Mouse (Mus musculus) left cerebral cortex, postnatal 36 days (tissue): ENCODE data around the gene Myo18a. TPM values are rescaled to one million over a fixed set of nuclear protein-coding genes. Genes with fewer than 3 reads are reported as not detected.

ENCODE experiments used
- DNase-seq, 2 experiments: peaks; one replicate each; pipeline ENCODE4 v3.0.0; 2021 to 2022; ENCODE audit warnings: low spot score in 2 of 2, mixed read lengths in 1 of 2
- intact Hi-C: fragments of 180-260 bp; cut with DNase I; formaldehyde crosslinking; loops from one replicate; pipeline ENCODE4 v1.15.1; 2025
- total RNA-seq, 2 experiments: library from RNA; stranded (reverse); gene quantifications; 2 replicates each; pipeline ENCODE4 v1.2.3; 2021

The Myo18a gene
- total RNA-seq, 2 experiments from 2014 or later = 141 to 180 TPM

- intact Hi-C loops = no loop called here
Measured at GRCm38 (mm10) chr11:77766351-77767001, 3.4 kb downstream of the Myo18a start.

GRCm38 (mm10) chr11:77769496-77769895 lies 6.5 kb downstream of the Myo18a start:
- intact Hi-C loops = no loop called here
- DNase-seq = no peak

More at GRCm38 (mm10) chr11:77766351-77767001, 3.4 kb downstream of the Myo18a start:
- DNase-seq = peak; percentile 57 to 69

- DNase-seq = no peak
- intact Hi-C loops = no loop called here
Measured at GRCm38 (mm10) chr11:77770346-77770745, 7.3 kb downstream of the Myo18a start.

- intact Hi-C loops = no loop called here
- DNase-seq = no peak
Measured at GRCm38 (mm10) chr11:77771879-77772713, 9.1 kb downstream of the Myo18a start.

GRCm38 (mm10) chr11:77775701-77776400 lies 12.8 kb downstream of the Myo18a start:
- no peak for DNase-seq
- intact Hi-C loops = no loop called here

GRCm38 (mm10) chr11:77777436-77777835 lies 14.4 kb downstream of the Myo18a start:
- no peak for DNase-seq
- intact Hi-C loops = no loop called here

GRCm38 (mm10) chr11:77777937-77778336 lies 14.9 kb downstream of the Myo18a start:
- intact Hi-C loops = no loop called here

GRCm38 (mm10) chr11:77779240-77779639 lies 16.2 kb downstream of the Myo18a start:
- intact Hi-C loops = no loop called here
- DNase-seq = no peak

More at GRCm38 (mm10) chr11:77777937-77778336, 14.9 kb downstream of the Myo18a start:
- DNase-seq = no peak

- intact Hi-C loops = no loop called here
- no peak for DNase-seq
Measured at GRCm38 (mm10) chr11:77781088-77781487, 18.0 kb downstream of the Myo18a start.

- no peak for DNase-seq
- intact Hi-C loops = no loop called here
Measured at GRCm38 (mm10) chr11:77782104-77782815, 19.2 kb downstream of the Myo18a start.

GRCm38 (mm10) chr11:77783211-77783746 lies 20.2 kb downstream of the Myo18a start:
- intact Hi-C loops = no loop called here
- no peak for DNase-seq

- intact Hi-C loops = no loop called here
- DNase-seq = peak in 1 of 2 experiments; percentile 30
Measured at GRCm38 (mm10) chr11:77783747-77784646, 21.0 kb downstream of the Myo18a start.

GRCm38 (mm10) chr11:77784894-77785293 lies 21.8 kb downstream of the Myo18a start:
- intact Hi-C loops = no loop called here
- DNase-seq = no peak

- intact Hi-C loops = no loop called here
- DNase-seq = no peak
Measured at GRCm38 (mm10) chr11:77785396-77785767, 22.3 kb downstream of the Myo18a start.

- intact Hi-C loops = no loop called here
- DNase-seq = peak in 1 of 2 experiments; percentile 29
Measured at GRCm38 (mm10) chr11:77785768-77786561, 22.9 kb downstream of the Myo18a start.

- intact Hi-C loops = no loop called here
- no peak for DNase-seq
Measured at GRCm38 (mm10) chr11:77787707-77788106, 24.7 kb downstream of the Myo18a start, which contains the start of gene Gm10277. Gene Gm10277, minus strand, starts transcription at chr11:77787747.

- no peak for DNase-seq
- intact Hi-C loops = no loop called here
Measured at GRCm38 (mm10) chr11:77789512-77789911, 26.5 kb downstream of the Myo18a start.

- intact Hi-C loops = no loop called here
- DNase-seq = no peak
Measured at GRCm38 (mm10) chr11:77790286-77790685, 27.2 kb downstream of the Myo18a start.
